Mouse (Mus musculus) stomach, postnatal 0 days (tissue): Measurements from ENCODE around the gene Fam53b. TPM values are rescaled to one million over a fixed set of nuclear protein-coding genes. Genes with fewer than 3 reads are reported as not detected.

ENCODE experiments used
- ATAC-seq: fragments of 200-750 bp; cut with Nextera tagmentation; 2 replicates; pipeline ENCODE4 v1.8.0; 2017; ENCODE audit not compliant: low FRiP score, low TSS enrichment
- DNase-seq: peaks from one replicate; pipeline ENCODE4 v3.0.0-alpha.2; 2016; ENCODE audit warnings: low spot score
- H3K27ac ChIP-seq: fragments of 300-500 bp; sonication (generic); replicated peaks from 2 replicates; pipeline ENCODE4 v1.5.1; 2014; ENCODE audit warnings: mild to moderate bottlenecking, control low read depth
- H3K27me3 ChIP-seq: fragments of 300-500 bp; sonication (generic); 2 replicates; pipeline ENCODE4 v1.6.1; 2014; ENCODE audit warnings: low read length; ENCODE audit not compliant: control insufficient read depth, insufficient read depth
- H3K36me3 ChIP-seq: fragments of 300-500 bp; sonication (generic); 2 replicates; pipeline ENCODE4 v1.6.1; 2014; ENCODE audit warnings: low read length, mixed read lengths; ENCODE audit not compliant: control insufficient read depth, insufficient read depth
- H3K4me1 ChIP-seq: fragments of 300-500 bp; sonication (generic); replicated peaks from 2 replicates; pipeline ENCODE4 v1.6.1; 2014; ENCODE audit warnings: antibody characterized with exemption; ENCODE audit not compliant: control insufficient read depth, insufficient read depth
- H3K4me2 ChIP-seq: fragments of 300-500 bp; sonication (generic); replicated peaks from 2 replicates; pipeline ENCODE4 v1.6.1; 2014; ENCODE audit warnings: low read depth, mild to moderate bottlenecking, control low read depth, moderate library complexity
- H3K4me3 ChIP-seq: fragments of 300-500 bp; sonication (generic); 2 replicates; pipeline ENCODE4 v1.5.1; 2014; ENCODE audit warnings: low read depth, low read length, control low read depth
- H3K9ac ChIP-seq: fragments of 300-500 bp; sonication (generic); 2 replicates; pipeline ENCODE4 v1.6.1; 2014; ENCODE audit warnings: mild to moderate bottlenecking, low read length, control low read depth, mixed read lengths
- H3K9me3 ChIP-seq: fragments of 300-500 bp; sonication (generic); 2 replicates; pipeline ENCODE4 v1.6.1; 2016; ENCODE audit warnings: low read length; ENCODE audit not compliant: control insufficient read depth
- CTCF ChIP-seq: IDR thresholded peaks from 2 replicates; pipeline ENCODE4 v1.5.1; 2016; ENCODE audit warnings: antibody characterized with exemption, low read depth, mild to moderate bottlenecking, moderate library complexity
- EP300 ChIP-seq: optimal IDR thresholded peaks from 2 replicates; pipeline ENCODE3; 2016; ENCODE audit warnings: antibody characterized with exemption
- WGBS: fragments of 180-500 bp; shearing (Covaris S2); extraction: QIAGEN DNeasy Blood & Tissue Kit; methylation state at CpG from one replicate; pipeline ENCODE4 v1.1.7; 2014; 5-methylcytosine and 5-hydroxymethylcytosine counted together
- polyA plus RNA-seq: library from polyadenylated mRNA; unstranded; fragments of >200 nt; fragmentation: Nextera tagmentation; extraction: Ambion mirVana; gene quantifications from 2 replicates; pipeline ENCODE4 v1.2.1, GENCODE M21; 2015

The Fam53b gene
- polyA plus RNA-seq, 1 experiment from 2014 or later = 8.5 TPM

- Histone ChIP-seq H3K27ac (peak overlapping the region; percentile 45; the same call in 1 of the 2 replicates), H3K4me2 (no peak overlapping the region), H3K36me3 (no peaks in the 10 kb centered on the region), H3K9me3 (no peaks in the 10 kb centered on the region), H3K4me3 (no peak overlapping the region), H3K9ac (0 out of 2 replicates have a peak overlapping the region, but pooled peaks have one; percentile 18), H3K4me1 (peaks cover 7% of the 10 kb centered on the region; the same call in 1 of the 2 replicates), H3K27me3 (no peaks in the 10 kb centered on the region)
- peak; percentile 49 for DNase-seq
- TF ChIP-seq EP300 = no peak
- no peak for TF ChIP-seq CTCF
- peak; percentile 50; the same call in 1 of the 2 replicates for ATAC-seq
- WGBS = 67% methylated on average over 14 of the region's 14 CpGs
Measured at GRCm38 (mm10) chr7:132790447-132791219, 23.1 kb downstream of the Fam53b start.

- no peaks in the 10 kb centered on the region for H3K36me3 ChIP-seq
- H3K27ac ChIP-seq = peak overlapping the region; percentile 40; the same call in 1 of the 2 replicates
- H3K9me3 ChIP-seq = no peaks in the 10 kb centered on the region
- no peaks in the 10 kb centered on the region for H3K27me3 ChIP-seq
- no peak overlapping the region for H3K4me3 ChIP-seq
- H3K9ac ChIP-seq = no peak overlapping the region
- ATAC-seq (no peak), DNase-seq (no peak)
- H3K4me1 ChIP-seq = peaks cover 8% of the 10 kb centered on the region; the same call in 1 of the 2 replicates
- WGBS = 93% methylated on average over 13 of the region's 13 CpGs
- TF ChIP-seq EP300 = no peak
- TF ChIP-seq CTCF = no peak
- H3K4me2 ChIP-seq = no peak overlapping the region
Measured at GRCm38 (mm10) chr7:132788826-132789225, 24.9 kb downstream of the Fam53b start.

GRCm38 (mm10) chr7:132787496-132788190 is 26.0 kb downstream of the Fam53b start:
- Histone ChIP-seq H3K27ac (no peak overlapping the region), H3K4me2 (no peak overlapping the region), H3K27me3 (no peaks in the 10 kb centered on the region), H3K9me3 (no peaks in the 10 kb centered on the region), H3K4me1 (peaks cover 6% of the 10 kb centered on the region; the same call in 1 of the 2 replicates), H3K36me3 (no peaks in the 10 kb centered on the region), H3K9ac (no peak overlapping the region), H3K4me3 (no peak overlapping the region)
- DNase-seq (no peak), ATAC-seq (no peak)
- 78% methylated on average over 4 of the region's 4 CpGs for WGBS
- TF ChIP-seq CTCF (no peak), EP300 (no peak)

GRCm38 (mm10) chr7:132787022-132787421 is 26.7 kb downstream of the Fam53b start:
- Histone ChIP-seq H3K9me3 (no peaks in the 10 kb centered on the region), H3K36me3 (no peaks in the 10 kb centered on the region), H3K27me3 (no peaks in the 10 kb centered on the region), H3K9ac (no peak overlapping the region), H3K27ac (peak overlapping the region; percentile 36; the same call in 1 of the 2 replicates), H3K4me1 (peaks cover 6% of the 10 kb centered on the region; the same call in 1 of the 2 replicates), H3K4me2 (no peak overlapping the region; the same call in 1 of the 2 replicates), H3K4me3 (no peak overlapping the region)
- ATAC-seq (peak; percentile 65), DNase-seq (no peak)
- TF ChIP-seq EP300 (no peak), CTCF (no peak)
- 73% methylated on average over 4 of the region's 4 CpGs for WGBS

- ATAC-seq = no peak
- no peak overlapping the region for H3K9ac ChIP-seq
- WGBS = 31% methylated on average over 4 of the region's 4 CpGs
- H3K27me3 ChIP-seq = no peaks in the 10 kb centered on the region
- no peak overlapping the region; the same call in 1 of the 2 replicates for H3K4me2 ChIP-seq
- H3K4me1 ChIP-seq = peaks cover 9% of the 10 kb centered on the region
- H3K36me3 ChIP-seq = no peaks in the 10 kb centered on the region
- H3K4me3 ChIP-seq = no peak overlapping the region
- DNase-seq = no peak
- no peak for TF ChIP-seq CTCF
- no peak for TF ChIP-seq EP300
- H3K27ac ChIP-seq = peak overlapping the region; percentile 36; the same call in 1 of the 2 replicates
- H3K9me3 ChIP-seq = no peaks in the 10 kb centered on the region
Measured at GRCm38 (mm10) chr7:132786522-132786921, 27.2 kb downstream of the Fam53b start.
